10 mouse cellular contexts compared by ENCODE assay signal in the genomic region with DNA sequence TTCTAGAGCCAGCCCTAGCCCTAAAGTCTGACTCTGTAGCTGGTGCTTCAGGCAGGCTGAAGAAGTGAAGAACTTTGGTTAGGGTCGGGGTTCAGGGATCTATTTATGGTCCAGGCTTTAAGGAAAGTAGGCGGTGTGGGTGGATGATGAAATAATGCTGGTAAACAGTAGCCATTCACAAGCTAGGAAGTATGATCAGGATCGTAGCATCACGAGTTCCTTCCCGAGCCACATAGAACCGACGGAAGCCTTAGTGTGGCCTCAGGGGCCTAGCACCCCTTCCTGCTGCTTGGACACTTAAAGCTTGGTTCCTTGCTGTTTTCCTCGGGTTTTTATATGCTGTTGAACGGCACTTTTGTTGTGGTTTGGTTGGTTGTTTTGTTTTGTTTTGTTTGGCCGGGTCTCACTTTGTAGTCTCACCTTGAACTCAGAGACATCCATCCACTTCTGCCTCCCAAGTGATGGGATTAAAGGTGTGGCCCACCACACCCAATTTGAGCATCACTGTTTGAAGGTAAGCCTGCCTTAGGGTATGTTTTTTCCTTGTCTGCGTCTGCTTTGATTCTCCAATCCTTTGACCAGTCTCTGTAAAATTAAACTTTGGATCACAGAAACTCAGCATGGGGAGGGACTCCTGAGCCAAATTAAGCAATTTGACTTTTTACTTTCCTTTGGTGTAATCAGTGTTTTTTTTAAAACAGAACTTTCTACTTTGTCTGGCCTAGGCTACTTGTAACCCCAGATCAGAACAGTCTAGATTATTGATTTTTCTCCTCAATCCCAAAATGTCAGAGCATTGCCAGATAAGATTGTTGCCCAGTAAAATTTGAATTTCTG. TPM values are rescaled to one million over a fixed set of nuclear protein-coding genes. Genes with fewer than 3 reads are reported as not detected.
DNase-seq lines count a peak whose midpoint lies in the region; ATAC-seq and TF ChIP-seq lines count a peak whose summit lies in the region.
"Had no signal": no experiment of that assay in that cellular context is flagged by ENCODE, and none has a peak within 500 bp of the region (broad histone marks: within the 10 kb centered on the region; RNA-seq: fewer than 3 reads in every experiment).

No protein-coding gene starts in this region.

- TF ChIP-seq CTCF in olfactory bulb, adult 2 months (IDR thresholded peaks at IDR 0.05; ENCODE audit: insufficient read depth, low read depth, low read length) = no peak

- TF ChIP-seq POLR2A in olfactory bulb, adult 2 months (IDR thresholded peaks at IDR 0.05; ENCODE audit: insufficient read depth, low read depth, low read length) = no peak

- ATAC-seq in midbrain, embryonic 12.5 days (ENCODE audit: low FRiP score, low read depth) = no peak
- ATAC-seq in hindbrain, embryonic 14.5 days (ENCODE audit: low FRiP score) = no peak
- ATAC-seq in activated CD4-positive, CD25-positive, alpha-beta regulatory T cell, adult 4 months = no peak

- H3K9ac ChIP-seq in midbrain, embryonic 12.5 days (replicated peaks) = no peak overlapping the region
- peak overlapping the region; percentile 75; the same call in 1 of the 2 replicates for H3K9ac ChIP-seq in hindbrain, embryonic 14.5 days

- no peaks in the 10 kb centered on the region for H3K9me3 ChIP-seq in midbrain, embryonic 12.5 days
- no peaks in the 10 kb centered on the region for H3K9me3 ChIP-seq in midbrain, embryonic 10.5 days (replicated peaks)
- no peaks in the 10 kb centered on the region for H3K9me3 ChIP-seq in hindbrain, embryonic 14.5 days (ENCODE audit: control insufficient read depth, low read length)

- peak; percentile 96 for DNase-seq in heart, adult 11 months
- no peak for DNase-seq in heart, postnatal 25 days (ENCODE audit: low spot score)
- no peak for DNase-seq in midbrain, embryonic 10.5 days (ENCODE audit: low spot score)
- no peak for DNase-seq in hindbrain, embryonic 14.5 days (ENCODE audit: low spot score)
- DNase-seq in adrenal gland, postnatal 14 days = no peak

- intact Hi-C loops in heart, postnatal 25 days (cut with DNase I) = loop anchor here (2.0 to 5.0 kb wide), 2 partner anchors 23 to 46 kb away; no protein-coding TSS in a partner anchor

- no peak overlapping the region for H3K27ac ChIP-seq in midbrain, embryonic 12.5 days (replicated peaks)
- no peak overlapping the region for H3K27ac ChIP-seq in midbrain, embryonic 10.5 days (replicated peaks)
- H3K27ac ChIP-seq in hindbrain, embryonic 14.5 days = no peak overlapping the region
- H3K27ac ChIP-seq in olfactory bulb, adult 2 months (ENCODE audit: insufficient read depth, low read depth, low read length) = peak overlapping the region; percentile 13; the same call in 1 of the 2 replicates

- peaks cover 17% of the 10 kb centered on the region for H3K4me1 ChIP-seq in midbrain, embryonic 12.5 days
- peaks cover 25% of the 10 kb centered on the region for H3K4me1 ChIP-seq in midbrain, embryonic 10.5 days
- H3K4me1 ChIP-seq in hindbrain, embryonic 14.5 days (replicated peaks; ENCODE audit: control insufficient read depth, insufficient read depth, low read length) = peaks cover 20% of the 10 kb centered on the region
- peaks cover 10% of the 10 kb centered on the region for H3K4me1 ChIP-seq in olfactory bulb, adult 2 months (ENCODE audit: control insufficient read depth, insufficient read depth, low read length)

- H3K36me3 ChIP-seq in midbrain, embryonic 12.5 days = no peaks in the 10 kb centered on the region
- H3K36me3 ChIP-seq in midbrain, embryonic 10.5 days = no peaks in the 10 kb centered on the region
- H3K36me3 ChIP-seq in hindbrain, embryonic 14.5 days (replicated peaks; ENCODE audit: control insufficient read depth, insufficient read depth) = no peaks in the 10 kb centered on the region

- no peak overlapping the region for H3K4me3 ChIP-seq in midbrain, embryonic 12.5 days
- no peak overlapping the region for H3K4me3 ChIP-seq in midbrain, embryonic 10.5 days
- peak overlapping the region; percentile 71 for H3K4me3 ChIP-seq in hindbrain, embryonic 14.5 days (replicated peaks; ENCODE audit: low read length)
- H3K4me3 ChIP-seq in olfactory bulb, adult 2 months (ENCODE audit: insufficient read depth, low read depth, low read length) = peak overlapping the region; percentile 42

- peak overlapping the region; percentile 78; the same call in 1 of the 2 replicates for H3K4me2 ChIP-seq in midbrain, embryonic 12.5 days (replicated peaks)
- H3K4me2 ChIP-seq in hindbrain, embryonic 14.5 days (replicated peaks) = peak overlapping the region; percentile 88

- WGBS in midbrain, embryonic 12.5 days = 82% methylated on average over 11 of the region's 11 CpGs
- 82% methylated on average over 11 of the region's 11 CpGs for WGBS in midbrain, embryonic 10.5 days
- WGBS in hindbrain, embryonic 14.5 days = 74% methylated on average over 11 of the region's 11 CpGs
- 18% methylated on average over 11 of the region's 11 CpGs for WGBS in olfactory bulb, adult 2 months

- peaks cover 11% of the 10 kb centered on the region for H3K27me3 ChIP-seq in midbrain, embryonic 12.5 days
- peaks cover 25% of the 10 kb centered on the region for H3K27me3 ChIP-seq in midbrain, embryonic 10.5 days (ENCODE audit: low read depth, poor library complexity, severe bottlenecking)
- no peaks in the 10 kb centered on the region for H3K27me3 ChIP-seq in hindbrain, embryonic 14.5 days (ENCODE audit: control insufficient read depth, insufficient read depth, low read length)

RNA-seq across cellular contexts. Expression of a gene that starts 1.7 kb away (rescaled TPM):
- total RNA-seq in heart, postnatal 25 days (2021) = 10 to 100 TPM; 35.3 to 49.1 TPM
- 45.2 and 47.3 TPM in 2 replicates for polyA plus RNA-seq in midbrain, embryonic 12.5 days (2016; fragmentation: Nextera tagmentation; extraction: Ambion mirVana)
- 10.5 and 18.1 TPM in 2 replicates for polyA plus RNA-seq in midbrain, embryonic 10.5 days (2016; fragmentation: Nextera tagmentation; extraction: Ambion mirVana)
- polyA plus RNA-seq in hindbrain, embryonic 14.5 days (2014; fragmentation: Nextera tagmentation; extraction: Ambion mirVana) = 58.3 and 58.5 TPM in 2 replicates
- not detected in 2 replicates for polyA plus RNA-seq in olfactory bulb, adult 2 months (2012; ENCODE audit: insufficient read depth, insufficient read length, low replicate concordance, missing spikeins)
- not detected for polyA plus RNA-seq in activated CD4-positive, CD25-positive, alpha-beta regulatory T cell, adult 4 months (2017; shearing (Covaris generic))
- 34.8 and 38.6 TPM in 2 replicates for total RNA-seq in adrenal gland, postnatal 14 days (2021)

RNA-seq across cellular contexts. Expression of a gene that starts 45.5 kb away (rescaled TPM):
- not detected for total RNA-seq in heart, postnatal 25 days (2021)
- polyA plus RNA-seq in midbrain, embryonic 12.5 days (2016; fragmentation: Nextera tagmentation; extraction: Ambion mirVana) = 0.28 and 0.38 TPM in 2 replicates
- 0.14 and 0.25 TPM in 2 replicates for polyA plus RNA-seq in midbrain, embryonic 10.5 days (2016; fragmentation: Nextera tagmentation; extraction: Ambion mirVana)
- polyA plus RNA-seq in hindbrain, embryonic 14.5 days (2014; fragmentation: Nextera tagmentation; extraction: Ambion mirVana) = 1.6 and 2.2 TPM in 2 replicates
- not detected in 2 replicates for polyA plus RNA-seq in olfactory bulb, adult 2 months (2012; ENCODE audit: insufficient read depth, insufficient read length, low replicate concordance, missing spikeins)
- not detected for polyA plus RNA-seq in activated CD4-positive, CD25-positive, alpha-beta regulatory T cell, adult 4 months (2017; shearing (Covaris generic))
- total RNA-seq in adrenal gland, postnatal 14 days (2021) = not detected in 2 replicates
- polyA plus RNA-seq: embryonic facial prominence, embryonic 11.5 days; limb, embryonic 11.5 days had no signal

RNA-seq across cellular contexts. Expression of a gene that starts 58.3 kb away (rescaled TPM):
- total RNA-seq in heart, postnatal 25 days (2021) = 10 to 100 TPM; 33.1 to 34.4 TPM
- 12.7 and 15.0 TPM in 2 replicates for polyA plus RNA-seq in midbrain, embryonic 12.5 days (2016; fragmentation: Nextera tagmentation; extraction: Ambion mirVana)
- polyA plus RNA-seq in midbrain, embryonic 10.5 days (2016; fragmentation: Nextera tagmentation; extraction: Ambion mirVana) = 2.9 and 6.0 TPM in 2 replicates
- polyA plus RNA-seq in hindbrain, embryonic 14.5 days (2014; fragmentation: Nextera tagmentation; extraction: Ambion mirVana) = 21.8 and 22.6 TPM in 2 replicates
- polyA plus RNA-seq in olfactory bulb, adult 2 months (2012; ENCODE audit: insufficient read depth, insufficient read length, low replicate concordance, missing spikeins) = not detected in 2 replicates
- 1 to 10 TPM in 1 of 2 experiments, under 1 TPM in 1; 0.48 to 1.1 TPM for polyA plus RNA-seq in activated CD4-positive, CD25-positive, alpha-beta regulatory T cell, adult 4 months (2017; shearing (Covaris generic))
- 53.9 and 59.0 TPM in 2 replicates for total RNA-seq in adrenal gland, postnatal 14 days (2021)

Comparison
In these comparisons a context has a peak if more than half of its experiments do, and no peak if none do; other contexts are left out.
1. H3K4me3 ChIP-seq: peak in hindbrain, embryonic 14.5 days (single experiment) and olfactory bulb, adult 2 months (single experiment); none in midbrain, embryonic 12.5 days (single experiment) and midbrain, embryonic 10.5 days (single experiment).
2. RNA of a gene that starts 1.7 kb away (polyA plus RNA-seq): 58.3 to 58.5 TPM in hindbrain, embryonic 14.5 days, 45.2 to 47.3 TPM in midbrain, embryonic 12.5 days and 10.5 to 18.1 TPM in midbrain, embryonic 10.5 days; not detected in olfactory bulb, adult 2 months and not detected in activated CD4-positive, CD25-positive, alpha-beta regulatory T cell, adult 4 months; every median in the first group is over 10 times any median in the second.